Mouse (Mus musculus) MN1 (cell line): ENCODE measurements at regions not wholly inside any gene's neighbourhood (a gene's known extent, or its start where the extent isn't known, plus 50 kb on each side); places are given as distances from the start of the nearest gene placed in this dataset.

Experiments
- DNase-seq: peaks from one replicate; pipeline ENCODE4 v3.0.0-alpha.2; 2016; ENCODE audit warnings: low spot score

DNA sequence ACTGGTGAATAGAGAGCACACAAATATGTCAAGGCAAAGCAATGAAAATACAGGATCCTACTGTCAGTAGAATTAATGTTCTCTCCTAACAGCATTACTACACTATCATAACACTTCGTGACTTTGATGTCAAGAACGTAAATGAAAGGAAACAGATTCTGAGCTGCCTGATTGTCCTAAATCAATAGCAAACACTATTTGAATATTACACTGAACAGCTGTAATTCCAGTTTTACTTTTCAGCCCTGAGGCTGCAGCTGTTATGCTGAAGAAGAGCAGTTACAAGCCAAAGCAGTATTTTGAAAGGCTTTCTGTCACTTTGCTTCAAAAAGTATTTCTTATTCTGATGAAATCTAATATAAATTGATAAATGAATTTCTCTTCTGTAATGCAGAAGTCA is 828.7 kb upstream of the Adgrl2 start:
- no peak for DNase-seq

DNA sequence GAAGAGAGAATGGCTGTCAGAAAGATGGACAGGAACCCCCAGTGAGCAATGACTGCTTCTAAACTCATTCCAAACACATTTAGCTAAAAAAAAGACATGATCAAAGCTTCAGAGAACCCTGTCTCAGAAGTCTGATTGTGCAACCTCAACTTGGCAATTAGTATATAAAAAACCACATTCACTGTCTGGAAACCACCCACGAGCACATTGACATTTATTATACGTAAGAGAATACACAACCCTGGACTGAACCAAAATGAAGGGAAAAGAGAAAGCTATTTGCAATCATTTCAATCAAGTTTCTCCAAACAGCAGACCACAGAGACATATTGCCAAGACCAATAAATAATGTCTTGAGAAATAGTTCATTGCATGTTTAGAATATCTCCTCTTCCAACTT is 820.7 kb upstream of the Adgrl2 start:
- DNase-seq, result no peak

DNA sequence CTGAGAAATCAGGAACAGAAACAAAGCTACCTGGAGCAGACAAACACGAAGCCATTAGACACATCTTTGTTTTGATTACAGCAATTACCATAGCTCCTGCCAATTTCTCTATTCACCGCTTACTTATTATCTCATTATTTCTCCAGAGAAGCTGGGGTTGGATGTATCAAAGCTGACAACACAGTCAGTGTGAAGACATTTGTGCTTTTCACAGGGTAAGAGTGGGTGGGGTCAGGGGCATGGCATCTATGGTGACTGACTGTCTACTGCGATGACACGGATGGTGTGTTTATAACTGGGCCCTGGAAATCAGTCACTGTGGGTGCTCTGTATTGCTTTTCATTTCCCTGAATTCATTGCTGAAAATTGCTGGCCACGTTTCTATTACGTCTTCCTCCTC is 815.0 kb upstream of the Adgrl2 start:
- DNase-seq, result no peak

DNA sequence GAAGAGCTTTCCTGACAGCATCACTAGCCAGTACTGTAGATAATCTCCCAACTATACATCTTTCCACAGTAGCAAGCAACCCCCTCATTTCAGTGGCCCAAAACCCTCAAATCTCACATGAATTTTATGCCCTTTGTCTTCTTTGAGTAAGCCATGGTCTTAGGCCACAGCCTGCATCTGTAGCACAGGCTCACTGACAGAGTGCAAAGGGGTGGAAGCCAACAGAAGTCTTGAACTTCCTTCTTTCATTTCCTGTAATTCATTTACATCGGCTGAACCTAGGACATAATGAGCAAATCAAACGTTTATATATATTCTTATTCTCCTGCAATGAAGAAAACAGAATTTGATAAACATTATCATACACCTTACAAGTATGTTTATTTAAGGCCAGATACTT is 805.8 kb upstream of the Adgrl2 start:
- no peak for DNase-seq

GRCm38 (mm10) chr3:149791593-149791992 is 801.2 kb upstream of the Adgrl2 start:
- DNase-seq, result no peak

- no peak for DNase-seq
Measured at GRCm38 (mm10) chr3:149786096-149786495, 795.7 kb upstream of the Adgrl2 start.

- no peak for DNase-seq
Measured at GRCm38 (mm10) chr3:149783903-149784608, 793.7 kb upstream of the Adgrl2 start.

GRCm38 (mm10) chr3:149767847-149768421 is 777.6 kb upstream of the Adgrl2 start:
- no peak for DNase-seq

GRCm38 (mm10) chr3:149761245-149761644 is 770.9 kb upstream of the Adgrl2 start:
- no peak for DNase-seq

GRCm38 (mm10) chr3:149757910-149758592 is 767.7 kb upstream of the Adgrl2 start:
- DNase-seq, result no peak

GRCm38 (mm10) chr3:149736069-149736468 is 745.7 kb upstream of the Adgrl2 start:
- no peak for DNase-seq

GRCm38 (mm10) chr3:149726212-149726611 is 735.9 kb upstream of the Adgrl2 start:
- DNase-seq, result no peak

GRCm38 (mm10) chr3:149724879-149725278 is 734.5 kb upstream of the Adgrl2 start:
- DNase-seq, result no peak

DNA sequence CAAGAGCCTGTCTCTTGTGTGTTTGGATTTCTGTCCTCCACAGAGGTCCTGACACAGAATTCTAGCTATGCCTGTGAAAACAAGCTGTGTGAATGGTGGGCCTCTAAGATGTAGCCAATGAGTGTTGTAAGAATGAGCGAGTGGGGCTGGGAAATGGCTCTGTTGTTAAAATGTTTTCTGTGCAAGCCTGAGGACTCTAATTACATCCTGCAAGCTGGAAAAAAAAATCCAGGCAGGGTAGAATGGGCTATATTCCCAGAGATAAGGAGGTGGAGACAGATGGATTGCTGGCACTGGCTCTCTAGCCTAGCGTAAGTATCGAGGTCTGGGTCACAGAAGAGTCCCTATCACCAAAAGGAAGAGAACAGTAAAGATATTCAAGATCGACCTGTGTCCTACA is 731.5 kb upstream of the Adgrl2 start:
- no peak for DNase-seq

DNA sequence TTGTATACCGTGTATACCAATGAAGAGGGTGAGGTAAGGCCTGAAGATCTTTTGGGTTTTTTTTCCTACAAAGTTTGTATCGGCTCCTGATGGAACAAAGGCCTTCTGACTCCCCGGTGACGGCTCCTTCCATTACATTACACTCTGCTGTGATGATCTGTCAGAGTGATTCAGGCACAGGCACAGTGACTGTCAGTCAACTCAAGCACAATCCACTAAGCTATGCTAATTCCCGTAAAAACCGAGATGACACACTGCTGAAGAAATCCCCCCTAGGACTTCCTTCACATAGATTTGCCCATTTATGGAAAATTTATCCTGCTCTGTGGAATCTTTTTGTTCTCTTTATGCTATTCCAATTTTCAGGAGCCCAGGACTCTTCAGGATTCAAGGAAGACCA is 730.0 kb upstream of the Adgrl2 start:
- no peak for DNase-seq

DNA sequence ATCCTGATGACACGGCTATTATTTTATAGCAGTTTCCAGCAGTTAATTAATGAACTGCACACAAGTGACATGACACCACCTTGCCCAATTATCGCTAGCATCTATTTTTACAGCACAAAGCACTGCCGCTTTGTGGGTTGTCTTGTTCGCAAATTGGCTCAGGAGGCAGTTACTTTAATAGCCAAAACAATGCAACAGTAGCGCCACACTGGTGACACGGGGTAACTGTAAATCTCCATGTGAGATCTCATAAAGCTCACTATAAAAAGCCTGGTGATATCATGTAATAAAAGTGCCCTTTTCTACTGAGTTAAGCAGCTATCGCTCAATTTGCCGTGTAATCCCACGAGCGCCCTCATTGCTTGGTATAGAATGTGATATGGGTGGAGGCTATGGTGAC is 715.4 kb upstream of the Adgrl2 start:
- DNase-seq, result no peak

GRCm38 (mm10) chr3:149705322-149705721 is 715.0 kb upstream of the Adgrl2 start:
- DNase-seq, result no peak

GRCm38 (mm10) chr3:149704478-149704877 is 714.1 kb upstream of the Adgrl2 start:
- no peak for DNase-seq

- DNase-seq, result no peak
Measured at GRCm38 (mm10) chr3:149683561-149683960, 693.2 kb upstream of the Adgrl2 start.

- DNase-seq, result no peak
Measured at GRCm38 (mm10) chr3:149682246-149682645, 691.9 kb upstream of the Adgrl2 start.

DNA sequence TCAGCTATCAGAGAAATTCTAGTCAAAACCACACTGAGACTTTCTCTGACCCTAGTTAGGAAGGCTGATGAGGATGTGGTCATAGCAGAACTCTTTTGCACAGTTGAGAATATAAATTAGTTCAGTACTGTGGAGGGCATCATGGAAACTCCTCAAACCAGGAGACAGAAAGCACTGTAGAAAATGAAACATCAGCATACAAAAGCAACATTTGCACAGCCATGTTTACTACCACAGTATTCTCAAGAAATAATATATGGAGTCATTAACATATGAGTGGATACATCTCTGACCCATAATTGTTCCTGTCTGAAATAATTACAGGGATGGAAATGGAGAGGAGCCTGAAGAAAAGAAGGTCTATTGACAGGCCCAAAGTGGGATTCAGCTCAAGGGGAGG is 683.6 kb upstream of the Adgrl2 start:
- DNase-seq, result no peak

DNA sequence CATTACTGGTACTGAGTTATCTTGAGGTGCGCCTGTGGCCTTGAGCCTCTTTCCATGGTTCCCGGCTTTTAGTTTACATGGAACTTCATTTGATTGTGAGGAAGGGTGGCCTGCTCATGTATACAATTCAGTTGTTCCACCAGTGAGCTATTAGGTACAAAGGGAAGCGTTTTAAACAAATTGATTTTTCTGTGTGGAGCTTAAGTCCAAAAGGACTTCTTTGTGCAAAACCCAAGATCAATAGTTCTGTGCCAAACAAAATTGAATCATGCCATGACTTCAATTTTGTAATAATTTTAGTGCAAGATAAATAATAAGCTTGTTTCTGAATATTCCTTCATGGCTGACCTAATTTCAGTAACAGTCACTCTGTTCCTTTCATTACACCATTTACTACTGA is 674.3 kb upstream of the Adgrl2 start:
- DNase-seq, result no peak

- no peak for DNase-seq
Measured at GRCm38 (mm10) chr3:149638324-149638723, 648.0 kb upstream of the Adgrl2 start.

DNA sequence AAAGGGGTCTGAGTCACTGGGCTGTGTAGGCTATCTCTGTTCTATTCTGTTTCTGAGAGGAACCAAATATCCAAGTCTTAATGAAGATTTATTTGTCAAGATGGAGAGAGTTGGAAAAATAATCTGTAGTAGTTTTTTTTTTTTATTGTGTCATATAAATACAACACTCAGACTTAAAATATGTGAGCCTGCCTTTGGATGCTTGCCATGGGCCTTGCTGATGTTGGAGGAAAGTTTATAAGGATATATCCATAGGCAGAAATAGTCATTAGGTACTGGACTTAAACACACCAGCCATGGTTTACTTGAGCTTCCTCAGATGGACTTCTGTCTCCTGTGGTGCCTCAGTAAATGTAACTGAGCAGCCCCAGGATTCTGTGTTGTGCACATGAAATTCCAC is 635.8 kb upstream of the Adgrl2 start:
- no peak for DNase-seq
